Mouse (Mus musculus): ENCODE data around the gene Golga7b.

Golga7b gene

GRCm38 (mm10) chr19:42247519-42247918 lies at the start of gene Golga7b:
Gene Golga7b (plus strand): TSS chr19:42247574.
- no peak for DNase-seq (ENCODE audit: low spot score in 2 of 2)

GRCm38 (mm10) chr19:42198026-42198425 lies 49.3 kb upstream of the Golga7b start:
- no peak for DNase-seq (ENCODE audit: low spot score in 2 of 2)

GRCm38 (mm10) chr19:42201696-42202381 lies 45.5 kb upstream of the Golga7b start, which contains the start of gene Sfrp5:
Gene Sfrp5 (minus strand): TSS chr19:42202252.
- DNase-seq (ENCODE audit: low spot score in 2 of 2) = no peak

GRCm38 (mm10) chr19:42202467-42202866 lies 44.9 kb upstream of the Golga7b start:
- no peak for DNase-seq (ENCODE audit: low spot score in 2 of 2)

GRCm38 (mm10) chr19:42204306-42204705 lies 43.1 kb upstream of the Golga7b start:
- no peak for DNase-seq (ENCODE audit: low spot score in 2 of 2)

GRCm38 (mm10) chr19:42205201-42205600 lies 42.2 kb upstream of the Golga7b start:
- DNase-seq (ENCODE audit: low spot score in 2 of 2) = no peak

- DNase-seq (ENCODE audit: low spot score in 2 of 2) = no peak
These were observed 37.9 kb upstream of the Golga7b start for GRCm38 (mm10) chr19:42209485-42209884.

- DNase-seq (ENCODE audit: low spot score in 2 of 2) = no peak
These were observed 37.4 kb upstream of the Golga7b start for GRCm38 (mm10) chr19:42209976-42210375.

GRCm38 (mm10) chr19:42211936-42212335 lies 35.4 kb upstream of the Golga7b start:
- DNase-seq (ENCODE audit: low spot score in 2 of 2) = no peak

GRCm38 (mm10) chr19:42214601-42215000 lies 32.8 kb upstream of the Golga7b start:
- no peak for DNase-seq (ENCODE audit: low spot score in 2 of 2)

GRCm38 (mm10) chr19:42216699-42217373 lies 30.5 kb upstream of the Golga7b start:
- no peak for DNase-seq (ENCODE audit: low spot score in 2 of 2)

- no peak for DNase-seq (ENCODE audit: low spot score in 2 of 2)
These were observed 30.0 kb upstream of the Golga7b start for GRCm38 (mm10) chr19:42217374-42217763.

- DNase-seq (ENCODE audit: low spot score in 2 of 2) = peak; percentile 8 to 51
These were observed 20.9 kb upstream of the Golga7b start for GRCm38 (mm10) chr19:42226451-42226850.

GRCm38 (mm10) chr19:42229499-42230287 lies 17.7 kb upstream of the Golga7b start:
- no peak for DNase-seq (ENCODE audit: low spot score in 2 of 2)

- DNase-seq (ENCODE audit: low spot score in 2 of 2) = no peak
These were observed 17.1 kb upstream of the Golga7b start for GRCm38 (mm10) chr19:42230288-42230568.

GRCm38 (mm10) chr19:42230986-42231385 lies 16.4 kb upstream of the Golga7b start:
- no peak for DNase-seq (ENCODE audit: low spot score in 2 of 2)

- peak; percentile 55 to 73 for DNase-seq (ENCODE audit: low spot score in 2 of 2)
These were observed 9.6 kb upstream of the Golga7b start for GRCm38 (mm10) chr19:42237602-42238340.

- DNase-seq (ENCODE audit: low spot score in 2 of 2) = peak in 1 of 2 experiments; percentile 44
These were observed 9.0 kb upstream of the Golga7b start for GRCm38 (mm10) chr19:42238341-42238715.

- no peak for DNase-seq (ENCODE audit: low spot score in 2 of 2)
These were observed 6.5 kb upstream of the Golga7b start for GRCm38 (mm10) chr19:42240881-42241280.

- no peak for DNase-seq (ENCODE audit: low spot score in 2 of 2)
These were observed 4.0 kb upstream of the Golga7b start for GRCm38 (mm10) chr19:42243401-42243800.

- no peak for DNase-seq (ENCODE audit: low spot score in 2 of 2)
These were observed 748 bp upstream of the Golga7b start for GRCm38 (mm10) chr19:42246626-42247025.

All from right cerebral cortex, postnatal 36 days (tissue).